Mouse (Mus musculus) gastrocnemius, postnatal 36 days (tissue): ENCODE results near the gene Gm28042. TPM values are rescaled to one million over a fixed set of nuclear protein-coding genes. Genes with fewer than 3 reads are reported as not detected.

ENCODE experiments used
- DNase-seq, 2 experiments: peaks; one replicate each; pipeline ENCODE4 v3.0.0; 2022
- intact Hi-C: fragments of 180-260 bp; cut with DNase I; formaldehyde crosslinking; loops from one replicate; pipeline ENCODE4 v1.15.1; 2025
- total RNA-seq, 2 experiments: library from RNA; stranded (reverse); gene quantifications; 2 replicates each; pipeline ENCODE4 v1.2.3; 2021

The Gm28042 gene
- total RNA-seq, 2 experiments from 2014 or later: 1.1 to 1.3 TPM

GRCm38 (mm10) chr2:120054771-120055552, 27.7 kb downstream of the Gm28042 start:
- intact Hi-C loops: no loop called here
- no peak for DNase-seq

- intact Hi-C loops: no loop called here
- no peak for DNase-seq
These were observed 28.6 kb downstream of the Gm28042 start for GRCm38 (mm10) chr2:120055923-120056322.

GRCm38 (mm10) chr2:120058818-120059217, 31.5 kb downstream of the Gm28042 start:
- DNase-seq: no peak
- intact Hi-C loops: no loop called here

GRCm38 (mm10) chr2:120059466-120059865, 32.2 kb downstream of the Gm28042 start:
- intact Hi-C loops: no loop called here
- no peak for DNase-seq

- DNase-seq: no peak
- intact Hi-C loops: no loop called here
These were observed 32.9 kb downstream of the Gm28042 start for GRCm38 (mm10) chr2:120060190-120060589.

- intact Hi-C loops: no loop called here
- no peak for DNase-seq
These were observed 33.4 kb downstream of the Gm28042 start for GRCm38 (mm10) chr2:120060651-120061050.

- DNase-seq: no peak
- intact Hi-C loops: no loop called here
These were observed 35.0 kb downstream of the Gm28042 start for GRCm38 (mm10) chr2:120062248-120062647.

- DNase-seq: no peak
- intact Hi-C loops: no loop called here
These were observed 37.3 kb downstream of the Gm28042 start for GRCm38 (mm10) chr2:120064639-120065038.

GRCm38 (mm10) chr2:120065243-120065642, 38.0 kb downstream of the Gm28042 start:
- no peak for DNase-seq
- intact Hi-C loops: no loop called here

- DNase-seq: no peak
- intact Hi-C loops: loop anchor here (2.0 kb wide), 1 partner anchor 15 kb away; no protein-coding TSS in a partner anchor
These were observed 38.9 kb downstream of the Gm28042 start for GRCm38 (mm10) chr2:120066224-120066623.

- DNase-seq: peak in 1 of 2 experiments; percentile 41
- intact Hi-C loops: no loop called here
These were observed 41.5 kb downstream of the Gm28042 start for GRCm38 (mm10) chr2:120068555-120069465.

GRCm38 (mm10) chr2:120069466-120069990, 42.2 kb downstream of the Gm28042 start:
- no peak for DNase-seq
- intact Hi-C loops: no loop called here

GRCm38 (mm10) chr2:120074096-120074495, 46.8 kb downstream of the Gm28042 start:
- no peak for DNase-seq
- intact Hi-C loops: no loop called here

GRCm38 (mm10) chr2:120076076-120076705, 48.9 kb downstream of the Gm28042 start:
- intact Hi-C loops: no loop called here
- peak in 1 of 2 experiments; percentile 39 for DNase-seq

GRCm38 (mm10) chr2:120082416-120082815, 55.1 kb downstream of the Gm28042 start:
- DNase-seq: no peak
- intact Hi-C loops: loop anchor here (5.0 kb wide), 1 partner anchor 195 kb away; no protein-coding TSS in a partner anchor

GRCm38 (mm10) chr2:120084593-120085361, 57.5 kb downstream of the Gm28042 start:
- intact Hi-C loops: loop anchor here (2.0 to 5.0 kb wide), 2 partner anchors 86 to 193 kb away; no protein-coding TSS in a partner anchor
- DNase-seq: peak in 1 of 2 experiments; percentile 50

GRCm38 (mm10) chr2:120086038-120086437, 58.7 kb downstream of the Gm28042 start:
- intact Hi-C loops: no loop called here
- DNase-seq: no peak

GRCm38 (mm10) chr2:120087391-120087790, 60.1 kb downstream of the Gm28042 start:
- intact Hi-C loops: no loop called here

GRCm38 (mm10) chr2:120087897-120088296, 60.6 kb downstream of the Gm28042 start:
- no peak for DNase-seq
- intact Hi-C loops: no loop called here

More at GRCm38 (mm10) chr2:120087391-120087790, 60.1 kb downstream of the Gm28042 start:
- DNase-seq: no peak

- DNase-seq: no peak
- intact Hi-C loops: no loop called here
These were observed 63.7 kb downstream of the Gm28042 start for GRCm38 (mm10) chr2:120090979-120091378.
